Mouse (Mus musculus) cerebellum, adult 8-10 months (tissue): ENCODE measurements at regions not wholly inside any gene's neighbourhood (a gene's known extent, or its start where the extent isn't known, plus 50 kb on each side); places are given as distances from the start of the nearest gene placed in this dataset.

ENCODE experiments used
- DNase-seq: peaks from one replicate; pipeline ENCODE4 v3.0.0; 2022

DNA sequence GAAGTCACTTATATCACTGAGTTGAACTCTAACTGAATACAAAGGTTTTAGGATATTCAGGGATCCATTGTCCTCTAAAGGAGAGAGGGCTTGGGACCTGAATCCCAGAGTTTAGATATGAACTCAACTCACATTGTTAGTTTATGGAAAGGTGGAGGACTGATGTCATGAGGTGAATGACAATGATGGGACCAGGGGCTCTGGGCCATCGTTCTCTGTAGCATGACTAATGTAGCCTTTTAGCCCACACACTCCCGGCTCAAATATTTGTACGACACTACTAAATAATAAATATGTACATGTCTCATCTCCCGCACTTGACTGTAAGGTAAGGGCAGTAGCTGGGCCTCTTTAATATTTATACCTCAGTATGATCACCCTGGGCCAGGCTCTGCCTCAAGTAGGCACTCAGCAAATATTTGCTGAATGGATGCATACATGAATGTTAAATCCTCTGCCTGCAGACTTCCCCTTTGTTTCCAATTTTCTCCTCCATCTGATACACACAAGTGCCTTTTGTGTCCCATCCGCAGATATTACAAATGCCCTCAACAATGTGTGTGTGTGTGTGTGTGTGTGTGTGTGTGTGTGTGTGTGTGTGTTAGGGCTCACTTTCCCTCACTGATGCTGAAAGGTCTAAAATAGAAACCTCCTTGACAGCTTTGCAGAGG, 59.2 kb upstream of the 4933402D24Rik start:
- no peak for DNase-seq

DNA sequence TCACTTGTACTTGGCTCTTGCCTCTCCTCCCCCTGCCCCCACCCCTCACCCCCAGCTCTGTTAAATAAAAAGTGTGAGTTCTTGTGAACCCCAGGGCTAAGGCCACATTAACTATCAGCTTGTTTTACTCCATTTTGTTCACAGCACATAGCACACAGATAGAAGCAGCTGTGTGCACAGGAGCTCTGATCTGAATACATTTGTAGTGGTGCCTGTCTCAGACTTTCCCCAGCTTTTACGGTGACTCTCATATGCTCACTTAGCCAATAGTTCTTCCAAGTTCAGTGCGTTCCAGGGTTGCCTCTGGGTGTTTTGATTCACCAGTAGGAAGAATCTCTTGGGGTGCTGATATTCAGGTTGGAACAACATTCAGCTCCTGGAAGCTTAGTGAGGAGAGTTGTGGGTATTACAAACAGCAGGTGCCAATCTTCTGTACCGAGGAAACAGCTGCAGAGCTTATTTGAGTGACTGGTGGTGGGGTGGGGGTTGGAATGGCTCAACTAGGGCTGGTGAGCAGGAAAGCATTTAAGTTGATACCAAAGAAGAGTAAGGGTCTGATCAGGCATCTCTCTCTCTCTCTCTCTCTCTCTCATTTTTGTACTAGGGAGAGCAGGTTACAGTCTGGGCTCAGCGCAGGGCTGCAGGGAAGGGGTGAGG, 51.7 kb upstream of the 4933402D24Rik start:
- DNase-seq, result no peak

DNA sequence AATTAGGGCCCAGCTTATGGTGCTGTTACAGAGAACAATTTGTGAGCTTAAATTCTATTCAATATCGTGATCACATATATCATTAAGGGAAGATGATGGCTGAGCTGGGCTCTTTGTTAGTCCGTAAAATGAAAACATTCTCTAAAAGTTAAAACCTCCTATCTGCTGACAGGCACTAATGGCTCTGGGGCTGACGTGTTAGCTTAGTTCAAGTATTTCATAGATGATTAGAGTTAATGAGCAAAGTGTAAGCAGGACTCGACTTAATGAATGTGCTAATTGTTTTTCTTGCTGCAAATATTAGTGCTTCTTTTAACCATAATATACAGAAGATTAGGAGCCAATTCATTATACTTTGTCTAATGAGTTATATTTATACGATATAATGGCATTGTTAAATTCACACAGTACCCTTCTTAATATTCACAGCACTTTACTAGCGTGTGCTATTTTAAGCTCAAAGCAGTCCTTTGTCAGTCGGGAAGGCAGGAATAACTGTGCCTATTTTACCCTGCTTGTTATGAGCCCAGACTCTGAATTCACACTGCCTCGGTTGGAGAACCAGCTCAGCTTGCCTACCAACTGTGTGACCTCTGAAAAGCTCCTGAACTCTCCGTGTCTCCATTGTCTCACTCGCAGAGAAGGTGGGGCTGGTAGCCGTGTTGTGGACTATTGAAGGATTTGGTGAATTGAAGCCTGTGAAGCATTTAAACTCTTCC, 50.6 kb upstream of the 4933402D24Rik start:
- DNase-seq, result no peak
